Mouse (Mus musculus) induced T-regulatory cell, adult 2 months (primary cell): ENCODE results near the gene Man1c1.

Source experiments
- DNase-seq: peaks from one replicate; pipeline ENCODE4 v3.0.0-alpha.2; 2012; ENCODE audit warnings: low read depth

Man1c1 gene

GRCm38 (mm10) chr4:134674970-134675369 is 29.1 kb downstream of the Man1c1 start:
- DNase-seq = no peak

DNA sequence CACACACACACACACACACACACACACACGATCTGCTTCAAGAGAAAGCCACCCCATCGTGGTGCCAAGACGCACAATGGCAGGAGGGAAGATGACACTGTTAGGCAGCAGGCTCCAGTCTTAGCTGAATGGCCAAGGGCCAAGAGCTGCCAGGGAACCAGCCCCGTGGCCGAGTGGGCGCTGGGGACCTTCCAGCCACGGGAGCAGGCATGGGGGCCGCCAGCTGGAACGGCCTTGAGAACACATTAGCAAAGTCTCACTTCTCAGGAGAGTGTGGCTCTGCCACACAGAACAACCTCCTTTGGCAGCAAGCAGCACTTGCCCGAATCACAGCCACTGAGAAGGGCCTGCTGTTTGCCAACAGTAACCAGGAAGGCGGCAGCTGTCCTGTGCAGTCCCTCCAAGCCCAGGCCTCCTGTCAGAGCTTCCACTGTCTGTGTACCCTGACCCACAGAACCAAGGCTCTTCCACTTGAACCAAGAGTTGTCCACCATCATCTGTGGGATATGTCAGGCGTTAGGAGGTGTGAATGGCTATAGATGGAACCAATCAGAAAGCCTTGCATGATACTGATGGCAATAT is 30.1 kb downstream of the Man1c1 start:
- DNase-seq = no peak

GRCm38 (mm10) chr4:134673151-134673550 is 30.9 kb downstream of the Man1c1 start:
- DNase-seq = no peak

- no peak for DNase-seq
Measured at GRCm38 (mm10) chr4:134672326-134672725, 31.8 kb downstream of the Man1c1 start.

- DNase-seq = peak; percentile 16
Measured at GRCm38 (mm10) chr4:134671660-134672173, 32.4 kb downstream of the Man1c1 start.

- DNase-seq = no peak
Measured at GRCm38 (mm10) chr4:134669742-134670354, 34.2 kb downstream of the Man1c1 start.

GRCm38 (mm10) chr4:134668355-134669028 is 35.6 kb downstream of the Man1c1 start:
- no peak for DNase-seq

DNA sequence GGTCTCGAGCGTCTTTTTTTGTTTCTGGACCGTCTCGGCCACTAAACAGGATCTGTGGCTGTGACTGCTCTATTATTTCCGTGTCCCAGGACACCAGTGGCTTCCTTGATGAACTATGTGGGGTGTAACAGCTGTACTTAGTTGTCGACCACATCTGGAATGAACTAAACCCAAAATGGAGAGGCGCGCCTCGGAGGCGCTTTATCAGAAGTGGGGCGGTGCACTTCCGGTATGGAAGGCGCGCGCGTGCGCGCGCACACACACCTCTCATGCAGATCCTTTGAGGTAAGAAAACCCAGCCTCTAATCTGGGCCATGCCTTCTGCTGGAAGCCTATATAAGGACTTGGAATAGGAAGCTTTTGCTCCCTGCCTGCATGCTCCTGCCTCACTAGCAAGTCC is 37.7 kb downstream of the Man1c1 start:
- no peak for DNase-seq

DNA sequence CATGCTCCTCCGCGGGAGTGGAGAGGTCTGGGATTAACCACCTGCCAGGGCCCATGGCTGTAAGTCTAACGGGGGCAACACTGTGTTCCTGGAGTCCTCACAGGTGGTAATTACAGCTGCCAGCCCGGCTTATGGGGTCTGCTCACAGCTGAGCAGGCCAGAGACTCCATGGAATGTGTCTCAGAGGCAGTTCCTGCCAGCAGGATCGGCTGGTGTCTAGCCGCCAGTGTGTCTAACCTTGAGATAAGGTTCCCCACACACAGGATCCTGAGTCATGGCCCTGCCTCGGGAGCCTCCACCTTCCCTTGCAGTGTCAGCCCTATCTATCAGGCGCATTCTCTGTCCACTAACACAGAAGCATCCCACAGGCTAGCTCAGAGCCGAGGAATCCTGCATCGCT is 41.0 kb downstream of the Man1c1 start:
- DNase-seq = no peak

- no peak for DNase-seq
Measured at GRCm38 (mm10) chr4:134660630-134661183, 43.4 kb downstream of the Man1c1 start.

- DNase-seq = no peak
Measured at GRCm38 (mm10) chr4:134659354-134660301, 44.5 kb downstream of the Man1c1 start.

DNA sequence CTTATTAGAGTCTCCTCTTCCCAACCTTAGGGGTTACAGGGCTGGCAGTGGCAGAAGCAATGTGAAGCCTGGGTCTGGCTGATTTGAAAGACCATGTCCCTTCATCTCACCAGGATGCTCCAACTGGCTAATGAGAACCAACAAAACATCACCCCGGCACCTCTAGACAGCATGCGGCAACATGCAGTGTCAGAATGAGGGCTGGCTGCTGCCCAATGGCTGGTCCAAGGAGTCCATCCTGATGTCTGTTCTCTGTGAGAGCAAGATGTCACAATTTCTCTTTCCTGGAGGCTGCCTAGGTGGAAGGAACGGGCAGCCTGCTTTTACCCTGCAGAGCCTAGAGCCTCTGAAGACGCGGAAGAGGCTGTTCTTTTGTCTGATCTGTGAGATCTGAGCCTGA is 46.6 kb downstream of the Man1c1 start:
- no peak for DNase-seq

DNA sequence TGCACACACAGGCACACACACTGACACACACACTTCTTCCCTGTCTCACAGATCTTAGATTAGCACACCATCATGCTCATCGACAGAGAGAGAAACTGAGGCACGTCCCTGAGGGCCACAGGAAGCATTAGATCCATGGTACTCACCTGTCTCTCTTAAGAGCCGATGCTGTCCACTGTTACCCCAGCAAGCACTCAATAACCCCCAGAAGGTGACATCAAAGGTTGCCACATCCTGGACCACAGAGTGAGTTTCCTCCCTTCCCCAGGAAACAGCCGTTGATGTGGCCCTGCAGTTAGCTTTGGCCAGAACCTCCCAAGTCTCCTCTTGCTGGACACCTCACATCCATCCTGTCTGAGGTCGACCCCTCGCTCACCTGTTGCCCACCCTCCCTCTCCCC is 49.7 kb downstream of the Man1c1 start:
- peak; percentile 56 for DNase-seq

- peak; percentile 39 for DNase-seq
Measured at GRCm38 (mm10) chr4:134652720-134653119, 51.4 kb downstream of the Man1c1 start.

DNA sequence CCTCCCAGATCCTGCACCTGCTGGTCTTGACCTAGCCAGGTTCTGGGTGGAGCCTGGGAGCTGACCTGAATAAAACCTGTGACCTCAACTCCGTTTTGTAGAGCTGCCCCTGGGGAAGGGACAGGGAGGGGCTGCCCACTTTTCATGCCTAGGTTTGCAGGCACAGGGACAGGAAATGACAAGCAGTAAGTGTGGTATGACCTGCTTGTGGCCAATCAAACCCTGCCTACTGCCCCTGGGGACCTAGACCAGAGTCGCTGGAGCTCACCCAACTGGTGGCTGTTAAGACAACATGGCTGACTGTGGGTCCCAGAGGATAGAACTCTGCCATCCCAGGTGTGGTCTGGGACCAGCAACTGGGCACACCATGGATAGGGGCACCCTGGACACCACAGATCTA is 51.9 kb downstream of the Man1c1 start:
- peak; percentile 40 for DNase-seq

DNA sequence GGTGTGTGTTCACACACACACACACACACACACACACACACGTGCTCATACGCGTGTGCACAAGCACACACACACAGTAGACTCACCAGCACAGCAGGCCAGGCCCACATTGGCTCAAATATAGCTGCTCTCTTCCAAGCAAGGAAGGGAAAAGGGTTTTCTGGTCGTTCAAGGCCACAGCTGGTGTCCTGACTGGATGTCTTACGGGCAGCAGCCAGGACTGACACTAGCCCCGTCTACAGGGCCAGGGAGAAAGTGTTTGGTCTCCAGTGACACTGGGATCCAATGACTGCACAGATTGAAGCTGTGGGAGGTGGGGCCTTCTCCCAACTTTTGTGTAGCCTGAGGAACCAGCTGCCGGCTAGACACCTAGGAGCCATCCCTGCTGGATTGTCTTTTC is 52.7 kb downstream of the Man1c1 start:
- no peak for DNase-seq

DNA sequence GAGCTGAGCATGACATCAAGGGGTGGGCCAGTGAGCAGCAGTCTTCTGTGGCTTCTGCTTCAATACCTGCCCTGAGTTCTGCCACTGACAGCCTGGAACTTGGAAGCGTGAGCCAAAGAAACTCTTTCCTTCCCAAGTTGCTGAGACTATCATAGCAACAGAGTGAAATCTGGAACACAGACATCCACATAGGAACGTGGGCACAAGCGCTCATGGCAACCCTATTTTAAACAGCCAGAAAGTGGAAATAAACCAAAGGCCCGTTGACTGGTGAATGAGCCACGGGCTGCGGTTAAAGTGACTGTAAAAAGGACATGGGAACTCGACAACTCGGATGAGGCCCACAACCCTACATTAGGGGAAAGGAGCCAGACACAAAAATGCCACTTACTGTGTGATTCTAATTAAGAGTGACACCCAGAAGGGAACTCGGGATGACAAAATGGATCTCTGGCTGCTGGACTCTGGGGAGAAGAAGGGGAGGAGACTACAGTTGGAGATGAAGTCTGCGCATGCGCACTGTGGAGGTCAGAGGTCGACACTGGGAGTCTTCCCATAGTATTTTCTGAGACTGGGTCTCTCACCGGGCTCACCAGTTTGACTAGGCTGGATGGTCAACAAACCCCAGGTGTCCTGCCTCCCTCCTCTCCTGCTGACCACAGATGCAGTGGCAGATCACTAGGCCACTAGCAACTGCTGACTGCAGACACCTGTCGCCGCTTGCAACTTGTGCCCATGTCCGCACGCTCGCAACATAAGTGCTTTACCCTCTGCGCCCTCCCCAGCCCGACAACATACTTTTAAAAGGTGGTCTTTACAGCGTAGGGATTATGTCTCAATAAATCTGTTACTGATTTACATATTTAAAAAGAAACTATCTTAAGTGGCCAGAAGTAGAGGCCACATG is 58.8 kb downstream of the Man1c1 start:
- no peak for DNase-seq

DNA sequence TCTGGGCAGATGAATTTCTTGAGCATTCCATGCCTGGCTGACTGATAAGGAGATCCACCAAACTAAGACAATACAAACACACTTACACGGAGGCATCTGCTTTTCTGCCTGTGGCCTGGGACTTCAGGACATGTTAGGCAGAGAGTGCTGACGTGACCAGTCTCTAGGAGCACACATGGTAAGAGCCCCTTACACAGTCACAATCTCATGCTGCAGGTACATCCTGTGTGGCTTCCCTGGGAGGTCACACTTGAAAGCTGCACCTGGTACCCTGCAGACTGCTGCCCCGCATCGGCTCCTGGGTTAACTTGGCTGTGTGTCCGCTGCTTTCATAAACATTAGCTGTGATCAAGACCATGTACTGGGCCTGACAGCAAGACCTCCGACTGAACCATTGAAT is 59.7 kb downstream of the Man1c1 start:
- DNase-seq = no peak

- peak; percentile 57 for DNase-seq
Measured at GRCm38 (mm10) chr4:134641711-134642516, 62.2 kb downstream of the Man1c1 start.

DNA sequence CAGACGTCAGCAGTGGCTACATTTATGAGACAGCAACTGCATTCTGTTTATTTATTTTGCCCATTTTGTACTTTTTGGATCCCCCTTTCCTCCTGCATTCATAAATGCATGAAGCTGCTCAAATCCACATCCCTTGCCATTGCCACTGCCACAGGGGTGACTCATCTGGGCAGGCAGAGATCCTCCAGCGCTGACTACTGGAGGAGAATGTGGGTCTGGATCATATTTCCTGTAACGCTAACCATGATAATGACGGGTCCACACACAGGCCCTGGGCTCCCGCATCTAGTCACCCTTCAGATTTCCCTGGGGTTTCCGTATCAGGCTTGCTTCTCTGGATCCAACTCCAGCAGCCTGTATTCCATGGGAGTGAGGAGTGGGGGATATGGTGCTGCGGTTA is 64.8 kb downstream of the Man1c1 start:
- no peak for DNase-seq
